Mouse (Mus musculus) lung, embryonic 14.5 days (tissue): ENCODE measurements around the gene Dbndd1. TPM values are rescaled to one million over a fixed set of nuclear protein-coding genes. Genes with fewer than 3 reads are reported as not detected.
A peak's percentile ranks its signal among the peaks of the same experiment; 100 is the strongest.

Experiments
- ATAC-seq: fragments of 200-750 bp; cut with Nextera tagmentation; 2 replicates; pipeline ENCODE4 v1.8.0; 2017; ENCODE audit warnings: mild to moderate bottlenecking, moderate TSS enrichment, moderate library complexity; ENCODE audit not compliant: insufficient read depth
- DNase-seq: peaks from one replicate; pipeline ENCODE4 v3.0.0-alpha.2; 2015
- H3K27ac ChIP-seq: fragments of 300-500 bp; sonication (generic); 2 replicates; pipeline ENCODE4 v1.5.1; 2014; ENCODE audit warnings: low read depth, mild to moderate bottlenecking, moderate library complexity
- H3K27me3 ChIP-seq: fragments of 300-500 bp; sonication (generic); 2 replicates; pipeline ENCODE4 v1.6.1; 2014; ENCODE audit warnings: low read length, control low read depth; ENCODE audit not compliant: insufficient read depth
- H3K36me3 ChIP-seq: fragments of 300-500 bp; sonication (generic); 2 replicates; pipeline ENCODE4 v1.6.1; 2014; ENCODE audit warnings: control low read depth; ENCODE audit not compliant: insufficient read depth
- H3K4me1 ChIP-seq: fragments of 300-500 bp; sonication (generic); 2 replicates; pipeline ENCODE4 v1.6.1; 2014; ENCODE audit warnings: antibody characterized with exemption, control low read depth; ENCODE audit not compliant: insufficient read depth
- H3K4me2 ChIP-seq: fragments of 300-500 bp; sonication (generic); 2 replicates; pipeline ENCODE4 v1.6.1; 2014; ENCODE audit warnings: mild to moderate bottlenecking
- H3K4me3 ChIP-seq: fragments of 300-500 bp; sonication (generic); 2 replicates; pipeline ENCODE4 v1.5.1; 2014; ENCODE audit warnings: low read depth, low read length
- H3K9ac ChIP-seq: fragments of 300-500 bp; sonication (generic); 2 replicates; pipeline ENCODE4 v1.6.1; 2014
- H3K9me3 ChIP-seq: fragments of 300-500 bp; sonication (generic); 2 replicates; pipeline ENCODE4 v1.6.1; 2016; ENCODE audit warnings: low read depth, low read length, control low read depth
- CTCF ChIP-seq: IDR thresholded peaks from 2 replicates; pipeline ENCODE4 v1.5.1; 2016; ENCODE audit warnings: antibody characterized with exemption, low read depth
- WGBS: fragments of 180-500 bp; shearing (Covaris S2); extraction: QIAGEN DNeasy Blood & Tissue Kit; methylation state at CpG from one replicate; pipeline ENCODE4 v1.1.7; 2014; 5-methylcytosine and 5-hydroxymethylcytosine counted together
- polyA plus RNA-seq: library from polyadenylated mRNA; unstranded; fragments of >200 nt; fragmentation: Nextera tagmentation; extraction: Ambion mirVana; gene quantifications from 2 replicates; pipeline ENCODE4 v1.2.1, GENCODE M21; 2014

Dbndd1 gene
- polyA plus RNA-seq, 1 experiment from 2014 or later = 2.2 TPM

DNA sequence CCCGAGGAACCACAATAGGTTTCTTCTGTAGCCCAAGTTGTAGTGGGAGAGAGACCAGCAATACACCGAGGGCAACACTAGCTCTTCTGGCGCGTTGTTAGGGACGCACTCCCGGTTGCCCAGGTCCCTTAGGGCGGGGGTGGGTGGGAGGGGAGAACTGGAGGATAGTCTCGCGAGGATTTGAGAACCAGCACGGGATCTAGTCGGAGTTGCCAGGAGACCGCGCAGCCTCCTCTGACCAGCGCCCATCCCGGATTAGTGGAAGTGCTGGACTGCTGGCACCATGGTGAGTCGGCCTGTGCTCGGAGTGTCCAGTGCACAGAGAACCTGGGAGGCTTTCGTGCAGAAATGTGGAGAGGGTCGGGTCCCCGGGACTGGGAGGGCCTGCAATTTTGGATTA is 3.4 kb upstream of the Dbndd1 start, which contains the start of gene Gas8:
Gene Gas8, plus strand, starts transcription at position 168 of the 400 bp plus-strand sequence.
- Histone ChIP-seq H3K4me3 (peak within 1 kb of the TSS; percentile 75), H3K4me2 (peak within 1 kb of the TSS; percentile 87), H3K27ac (no peak within 1 kb of the TSS), H3K9me3 (no peaks in the 10 kb centered on the region), H3K9ac (peak within 1 kb of the TSS; percentile 75), H3K36me3 (peaks cover 30% of the 10 kb centered on the region), H3K27me3 (peaks cover 18% of the 10 kb centered on the region; the same call in 1 of the 2 replicates), H3K4me1 (peaks cover 5% of the 10 kb centered on the region; the same call in 1 of the 2 replicates)
- peak; percentile 35; the same call in 1 of the 2 replicates for TF ChIP-seq CTCF
- under 1% methylated on average over 20 of the region's 20 CpGs for WGBS
- ATAC-seq (peak; percentile 95), DNase-seq (peak; percentile 97)

DNA sequence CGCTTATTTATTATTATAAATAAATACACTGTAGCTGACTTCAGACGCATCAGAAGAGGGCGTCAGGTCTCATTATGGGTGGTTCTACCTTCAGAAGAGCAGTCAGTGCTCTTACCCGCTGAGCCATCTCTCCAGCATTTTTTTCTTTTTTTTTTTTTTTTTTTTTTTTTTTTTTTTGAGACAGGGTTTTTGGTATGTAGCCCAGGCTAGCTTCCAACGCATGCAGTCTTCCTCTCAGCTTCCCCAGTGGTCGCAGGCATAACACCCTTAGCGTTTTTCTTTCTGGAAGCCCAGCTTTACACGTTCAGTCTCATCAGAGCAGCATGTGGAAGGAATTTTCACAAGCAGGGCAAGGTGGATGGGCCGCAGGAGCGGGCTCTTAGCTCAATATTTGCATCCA is 2.9 kb upstream of the Dbndd1 start:
- WGBS = 34% methylated on average over 10 of the region's 10 CpGs
- Histone ChIP-seq H3K27ac (no peak overlapping the region), H3K4me2 (peak overlapping the region; percentile 87), H3K9ac (no peak overlapping the region), H3K27me3 (peaks cover 22% of the 10 kb centered on the region; the same call in 1 of the 2 replicates), H3K4me1 (peaks cover 5% of the 10 kb centered on the region; the same call in 1 of the 2 replicates), H3K4me3 (peak overlapping the region; percentile 75), H3K36me3 (peaks cover 25% of the 10 kb centered on the region), H3K9me3 (no peaks in the 10 kb centered on the region)
- no peak for TF ChIP-seq CTCF
- ATAC-seq = peak; percentile 28; the same call in 1 of the 2 replicates
- no peak for DNase-seq

DNA sequence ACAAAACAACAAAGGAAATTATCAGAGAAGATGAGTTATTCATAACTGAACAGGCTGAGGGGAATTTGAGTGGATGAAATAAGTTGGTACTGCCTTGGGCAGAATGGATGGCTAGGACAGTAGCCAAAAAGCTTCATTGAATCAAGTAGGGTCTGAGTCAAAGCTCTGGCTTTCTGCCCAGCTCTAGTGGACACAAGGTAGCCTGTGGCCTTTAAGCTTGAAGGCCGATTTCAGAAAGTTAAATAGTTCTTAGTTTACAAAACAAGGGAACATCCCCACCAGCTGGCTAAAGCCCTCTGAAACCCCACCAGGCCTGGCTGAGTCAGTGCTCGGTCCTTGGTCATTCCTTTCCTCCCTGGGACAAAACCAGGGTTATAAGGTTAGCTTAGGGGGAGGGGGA is 1.3 kb upstream of the Dbndd1 start:
- DNase-seq = no peak
- ATAC-seq = no peak
- Histone ChIP-seq H3K36me3 (peaks cover 10% of the 10 kb centered on the region; the same call in 1 of the 2 replicates), H3K9ac (no peak overlapping the region), H3K4me2 (no peak overlapping the region), H3K9me3 (no peaks in the 10 kb centered on the region), H3K27me3 (peaks cover 25% of the 10 kb centered on the region; the same call in 1 of the 2 replicates), H3K27ac (no peak overlapping the region), H3K4me1 (peaks cover 5% of the 10 kb centered on the region; the same call in 1 of the 2 replicates), H3K4me3 (no peak overlapping the region)
- 31% methylated on average over 2 of the region's 2 CpGs for WGBS
- no peak for TF ChIP-seq CTCF

DNA sequence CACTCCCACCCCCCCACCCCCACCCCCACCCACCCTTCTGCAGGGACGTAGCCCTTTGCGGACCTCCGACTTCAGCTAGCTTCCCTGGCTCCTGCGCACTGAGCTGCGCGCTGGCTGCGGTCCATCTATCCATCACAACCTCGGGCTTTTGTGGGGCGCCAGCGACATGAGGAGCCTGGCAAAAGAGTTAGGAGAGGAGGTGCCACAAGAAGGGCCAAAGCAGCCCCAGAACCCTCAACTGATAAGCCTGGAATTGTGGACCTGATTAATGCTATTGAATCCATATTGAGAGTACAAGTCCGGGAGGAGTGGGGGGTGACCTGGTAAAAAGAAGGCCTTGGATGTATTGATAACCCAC is 256 bp upstream of the Dbndd1 start:
- DNase-seq (peak; percentile 57), ATAC-seq (no peak)
- H3K27me3 ChIP-seq = peaks cover 25% of the 10 kb centered on the region; the same call in 1 of the 2 replicates
- 0 out of 2 replicates have a peak, but pooled peaks cover under 1% of the 10 kb centered on the region for H3K36me3 ChIP-seq
- H3K9ac ChIP-seq = no peak overlapping the region
- WGBS = under 1% methylated on average over 11 of the region's 11 CpGs
- peaks cover 5% of the 10 kb centered on the region; the same call in 1 of the 2 replicates for H3K4me1 ChIP-seq
- H3K27ac ChIP-seq = no peak overlapping the region
- H3K4me3 ChIP-seq = peak overlapping the region; percentile 64
- TF ChIP-seq CTCF = no peak
- peak overlapping the region; percentile 97 for H3K4me2 ChIP-seq
- H3K9me3 ChIP-seq = no peaks in the 10 kb centered on the region

DNA sequence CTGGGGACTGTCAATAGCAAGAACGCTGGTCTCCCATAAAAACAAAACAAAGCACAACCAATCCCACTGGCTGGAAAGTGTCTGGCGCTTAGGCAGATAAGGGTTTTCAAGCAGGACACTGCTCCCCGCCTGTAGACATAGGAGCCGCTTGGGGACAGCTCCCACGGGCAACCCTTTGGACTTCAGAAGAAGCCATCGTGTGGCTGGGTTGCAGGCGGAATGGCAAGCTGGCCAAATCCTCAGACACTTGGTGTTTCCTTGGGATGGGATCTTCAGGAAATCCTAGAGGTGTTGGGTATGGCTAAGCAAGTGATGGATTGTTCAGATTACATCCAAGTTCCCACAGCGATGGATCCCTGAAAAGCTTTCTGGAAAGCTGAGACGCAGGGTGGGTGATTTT is 1.1 kb downstream of the Dbndd1 start:
- 2% methylated on average over 9 of the region's 9 CpGs for WGBS
- no peaks in the 10 kb centered on the region for H3K9me3 ChIP-seq
- peak overlapping the region; percentile 97 for H3K4me2 ChIP-seq
- ATAC-seq (no peak), DNase-seq (peak; percentile 13)
- peaks cover 6% of the 10 kb centered on the region; the same call in 1 of the 2 replicates for H3K36me3 ChIP-seq
- H3K4me3 ChIP-seq = peak overlapping the region; percentile 64
- H3K9ac ChIP-seq = no peak overlapping the region; the same call in 1 of the 2 replicates
- H3K27ac ChIP-seq = no peak overlapping the region
- no peak for TF ChIP-seq CTCF
- H3K27me3 ChIP-seq = peaks cover 25% of the 10 kb centered on the region; the same call in 1 of the 2 replicates
- H3K4me1 ChIP-seq = no peaks in the 10 kb centered on the region

DNA sequence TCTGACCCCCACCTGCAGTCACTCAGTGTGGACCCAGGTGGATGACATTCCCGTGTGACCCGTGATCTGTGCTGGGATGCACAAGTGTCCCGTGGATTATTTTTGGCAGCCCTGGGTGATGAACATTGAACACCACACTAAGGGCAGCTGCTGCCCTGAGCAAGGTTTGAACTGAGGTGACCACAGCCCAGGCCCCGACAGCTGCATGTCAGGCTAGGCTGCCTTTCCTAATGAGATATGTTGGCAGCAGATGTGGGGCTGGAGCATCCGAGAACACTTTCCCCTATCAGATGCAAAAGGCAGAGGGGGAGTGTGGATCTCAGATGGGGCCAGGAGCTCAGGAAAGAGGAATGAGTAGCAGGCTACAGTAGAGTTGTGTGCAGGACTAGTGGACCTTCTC is 4.4 kb downstream of the Dbndd1 start:
- Histone ChIP-seq H3K27ac (no peak overlapping the region), H3K4me3 (no peak overlapping the region)

DNA sequence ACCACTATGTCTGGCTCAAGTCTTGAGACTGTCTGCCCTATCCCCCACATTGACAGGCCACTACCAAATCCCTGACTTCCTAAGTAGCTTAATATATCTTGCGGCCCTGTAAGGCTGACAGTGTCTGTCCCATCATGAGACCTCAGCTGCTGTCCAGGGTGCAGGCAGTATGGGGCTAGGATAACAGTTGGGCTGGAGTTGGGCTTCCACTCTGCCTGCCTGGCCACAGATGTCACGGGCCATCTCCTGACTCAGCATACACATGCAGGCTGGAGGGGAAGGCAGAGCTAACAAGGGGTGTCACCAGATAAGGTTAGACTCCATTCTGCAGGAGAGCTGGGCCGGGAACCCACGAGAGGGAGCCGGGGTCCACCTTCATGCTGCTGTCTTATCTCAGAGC is 8.1 kb downstream of the Dbndd1 start:
- H3K27me3 ChIP-seq = no peaks in the 10 kb centered on the region
- DNase-seq (no peak), ATAC-seq (no peak)
- no peak for TF ChIP-seq CTCF
- H3K36me3 ChIP-seq = peaks cover 64% of the 10 kb centered on the region
- no peak overlapping the region for H3K4me2 ChIP-seq
- H3K27ac ChIP-seq = no peak overlapping the region
- no peak overlapping the region for H3K4me3 ChIP-seq
- 93% methylated on average over 5 of the region's 5 CpGs for WGBS
- 0 out of 2 replicates have a peak, but pooled peaks cover 3% of the 10 kb centered on the region for H3K9me3 ChIP-seq
- no peaks in the 10 kb centered on the region for H3K4me1 ChIP-seq
- H3K9ac ChIP-seq = no peak overlapping the region

More for the DNA sequence above, 4.4 kb downstream of the Dbndd1 start:
- 70% methylated on average over 5 of the region's 5 CpGs for WGBS
- H3K4me2 ChIP-seq = no peak overlapping the region
- H3K9ac ChIP-seq = no peak overlapping the region
- H3K27me3 ChIP-seq = peaks cover 20% of the 10 kb centered on the region; the same call in 1 of the 2 replicates
- no peak for TF ChIP-seq CTCF
- DNase-seq = no peak
- H3K4me1 ChIP-seq = no peaks in the 10 kb centered on the region
- peaks cover 28% of the 10 kb centered on the region for H3K36me3 ChIP-seq
- no peaks in the 10 kb centered on the region for H3K9me3 ChIP-seq
- no peak for ATAC-seq
